Mouse (Mus musculus): Measurements from ENCODE around the gene Mturn. TPM values are rescaled to one million over a fixed set of nuclear protein-coding genes. Genes with fewer than 3 reads are reported as not detected.

Mturn gene
- polyA plus RNA-seq, 1 experiment from 2014 or later: 91.3 TPM

GRCm38 (mm10) chr6:54719686-54720310, 38.4 kb downstream of the Mturn start:
- Histone ChIP-seq H3K4me2 (ENCODE audit: low read depth, low read length) (no peak overlapping the region), H3K27ac (ENCODE audit: low read depth, low read length) (no peak overlapping the region), H3K27me3 (ENCODE audit: control insufficient read depth, insufficient read depth, low read length) (no peaks in the 10 kb centered on the region), H3K4me1 (ENCODE audit: control insufficient read depth, insufficient read depth, low read length) (no peaks in the 10 kb centered on the region; the same call in 1 of the 2 replicates), H3K4me3 (ENCODE audit: low read depth, low read length) (no peak overlapping the region), H3K9me3 (ENCODE audit: control insufficient read depth, low read length) (no peaks in the 10 kb centered on the region), H3K36me3 (ENCODE audit: control insufficient read depth, insufficient read depth, low read length) (no peaks in the 10 kb centered on the region), H3K9ac (replicated peaks; ENCODE audit: low read depth, low read length) (no peak overlapping the region)
- ATAC-seq (ENCODE audit: low read depth): peak; percentile 44; the same call in 1 of the 2 replicates
- WGBS: 36% methylated on average over 14 of the region's 14 CpGs

- Histone ChIP-seq H3K4me1 (ENCODE audit: control insufficient read depth, insufficient read depth, low read length) (no peaks in the 10 kb centered on the region; the same call in 1 of the 2 replicates), H3K27me3 (ENCODE audit: control insufficient read depth, insufficient read depth, low read length) (no peaks in the 10 kb centered on the region), H3K27ac (ENCODE audit: low read depth, low read length) (no peak overlapping the region), H3K4me2 (ENCODE audit: low read depth, low read length) (no peak overlapping the region), H3K4me3 (ENCODE audit: low read depth, low read length) (no peak overlapping the region), H3K9me3 (ENCODE audit: control insufficient read depth, low read length) (no peaks in the 10 kb centered on the region), H3K9ac (replicated peaks; ENCODE audit: low read depth, low read length) (no peak overlapping the region), H3K36me3 (ENCODE audit: control insufficient read depth, insufficient read depth, low read length) (no peaks in the 10 kb centered on the region)
- WGBS: 57% methylated on average over 9 of the region's 9 CpGs
- ATAC-seq (ENCODE audit: low read depth): no peak
Observed at GRCm38 (mm10) chr6:54720512-54721251, 39.3 kb downstream of the Mturn start.

- 94% methylated on average over 4 of the region's 4 CpGs for whole genome bisulfite sequencing
- Histone ChIP-seq H3K9ac (replicated peaks; ENCODE audit: low read depth, low read length) (no peak overlapping the region), H3K27ac (ENCODE audit: low read depth, low read length) (no peak overlapping the region), H3K9me3 (ENCODE audit: control insufficient read depth, low read length) (no peaks in the 10 kb centered on the region), H3K4me2 (ENCODE audit: low read depth, low read length) (no peak overlapping the region), H3K4me3 (ENCODE audit: low read depth, low read length) (no peak overlapping the region), H3K27me3 (ENCODE audit: control insufficient read depth, insufficient read depth, low read length) (no peaks in the 10 kb centered on the region), H3K36me3 (ENCODE audit: control insufficient read depth, insufficient read depth, low read length) (no peaks in the 10 kb centered on the region), H3K4me1 (ENCODE audit: control insufficient read depth, insufficient read depth, low read length) (no peaks in the 10 kb centered on the region; the same call in 1 of the 2 replicates)
- no peak for ATAC-seq (ENCODE audit: low read depth)
Observed at GRCm38 (mm10) chr6:54721252-54721635, 39.8 kb downstream of the Mturn start.

- no peaks in the 10 kb centered on the region for H3K27me3 ChIP-seq (ENCODE audit: control insufficient read depth, insufficient read depth, low read length)
- H3K4me3 ChIP-seq (ENCODE audit: low read depth, low read length): no peak overlapping the region
- no peak for ATAC-seq (ENCODE audit: low read depth)
- H3K9ac ChIP-seq (replicated peaks; ENCODE audit: low read depth, low read length): no peak overlapping the region
- H3K4me2 ChIP-seq (ENCODE audit: low read depth, low read length): no peak overlapping the region
- 96% methylated on average over 6 of the region's 6 CpGs for WGBS
- H3K27ac ChIP-seq (ENCODE audit: low read depth, low read length): no peak overlapping the region
- no peaks in the 10 kb centered on the region for H3K36me3 ChIP-seq (ENCODE audit: control insufficient read depth, insufficient read depth, low read length)
- no peaks in the 10 kb centered on the region for H3K4me1 ChIP-seq (ENCODE audit: control insufficient read depth, insufficient read depth, low read length)
- no peaks in the 10 kb centered on the region for H3K9me3 ChIP-seq (ENCODE audit: control insufficient read depth, low read length)
Observed at GRCm38 (mm10) chr6:54726309-54726708, 44.9 kb downstream of the Mturn start.

- H3K27me3 ChIP-seq (ENCODE audit: control insufficient read depth, insufficient read depth, low read length): no peaks in the 10 kb centered on the region
- 89% methylated on average over 6 of the region's 6 CpGs for WGBS
- no peak overlapping the region for H3K4me3 ChIP-seq (ENCODE audit: low read depth, low read length)
- H3K9ac ChIP-seq (replicated peaks; ENCODE audit: low read depth, low read length): no peak overlapping the region
- no peaks in the 10 kb centered on the region for H3K36me3 ChIP-seq (ENCODE audit: control insufficient read depth, insufficient read depth, low read length)
- H3K9me3 ChIP-seq (ENCODE audit: control insufficient read depth, low read length): no peaks in the 10 kb centered on the region
- H3K4me1 ChIP-seq (ENCODE audit: control insufficient read depth, insufficient read depth, low read length): no peaks in the 10 kb centered on the region
- no peak overlapping the region for H3K27ac ChIP-seq (ENCODE audit: low read depth, low read length)
- H3K4me2 ChIP-seq (ENCODE audit: low read depth, low read length): no peak overlapping the region
- ATAC-seq (ENCODE audit: low read depth): no peak
Observed at GRCm38 (mm10) chr6:54726796-54727195, 45.4 kb downstream of the Mturn start.

GRCm38 (mm10) chr6:54727416-54727815, 46.0 kb downstream of the Mturn start:
- no peak for ATAC-seq (ENCODE audit: low read depth)
- WGBS: 92% methylated on average over 5 of the region's 5 CpGs
- Histone ChIP-seq H3K9me3 (ENCODE audit: control insufficient read depth, low read length) (no peaks in the 10 kb centered on the region), H3K4me1 (ENCODE audit: control insufficient read depth, insufficient read depth, low read length) (no peaks in the 10 kb centered on the region), H3K4me3 (ENCODE audit: low read depth, low read length) (no peak overlapping the region), H3K4me2 (ENCODE audit: low read depth, low read length) (no peak overlapping the region), H3K9ac (replicated peaks; ENCODE audit: low read depth, low read length) (no peak overlapping the region), H3K27me3 (ENCODE audit: control insufficient read depth, insufficient read depth, low read length) (no peaks in the 10 kb centered on the region), H3K27ac (ENCODE audit: low read depth, low read length) (no peak overlapping the region), H3K36me3 (ENCODE audit: control insufficient read depth, insufficient read depth, low read length) (no peaks in the 10 kb centered on the region)

GRCm38 (mm10) chr6:54729451-54730105, 48.2 kb downstream of the Mturn start:
- Histone ChIP-seq H3K9ac (replicated peaks; ENCODE audit: low read depth, low read length) (no peak overlapping the region), H3K4me2 (ENCODE audit: low read depth, low read length) (no peak overlapping the region), H3K27ac (ENCODE audit: low read depth, low read length) (no peak overlapping the region), H3K27me3 (ENCODE audit: control insufficient read depth, insufficient read depth, low read length) (no peaks in the 10 kb centered on the region), H3K4me1 (ENCODE audit: control insufficient read depth, insufficient read depth, low read length) (no peaks in the 10 kb centered on the region), H3K36me3 (ENCODE audit: control insufficient read depth, insufficient read depth, low read length) (no peaks in the 10 kb centered on the region), H3K4me3 (ENCODE audit: low read depth, low read length) (no peak overlapping the region), H3K9me3 (ENCODE audit: control insufficient read depth, low read length) (no peaks in the 10 kb centered on the region)
- ATAC-seq (ENCODE audit: low read depth): no peak
- WGBS: 68% methylated on average over 2 of the region's 2 CpGs

- no peaks in the 10 kb centered on the region for H3K4me1 ChIP-seq (ENCODE audit: control insufficient read depth, insufficient read depth, low read length)
- no peak overlapping the region for H3K4me3 ChIP-seq (ENCODE audit: low read depth, low read length)
- H3K4me2 ChIP-seq (ENCODE audit: low read depth, low read length): no peak overlapping the region
- H3K27me3 ChIP-seq (ENCODE audit: control insufficient read depth, insufficient read depth, low read length): no peaks in the 10 kb centered on the region
- H3K27ac ChIP-seq (ENCODE audit: low read depth, low read length): no peak overlapping the region
- no peak for ATAC-seq (ENCODE audit: low read depth)
- H3K9ac ChIP-seq (replicated peaks; ENCODE audit: low read depth, low read length): no peak overlapping the region
- 91% methylated on average over 3 of the region's 3 CpGs for WGBS
- no peaks in the 10 kb centered on the region for H3K36me3 ChIP-seq (ENCODE audit: control insufficient read depth, insufficient read depth, low read length)
- H3K9me3 ChIP-seq (ENCODE audit: control insufficient read depth, low read length): no peaks in the 10 kb centered on the region
Observed at GRCm38 (mm10) chr6:54731726-54732125, 50.3 kb downstream of the Mturn start.

- no peak overlapping the region for H3K27ac ChIP-seq (ENCODE audit: low read depth, low read length)
- H3K9ac ChIP-seq (replicated peaks; ENCODE audit: low read depth, low read length): no peak overlapping the region
- ATAC-seq (ENCODE audit: low read depth): no peak
- H3K4me2 ChIP-seq (ENCODE audit: low read depth, low read length): no peak overlapping the region
- no peaks in the 10 kb centered on the region for H3K9me3 ChIP-seq (ENCODE audit: control insufficient read depth, low read length)
- H3K4me1 ChIP-seq (ENCODE audit: control insufficient read depth, insufficient read depth, low read length): no peaks in the 10 kb centered on the region
- H3K27me3 ChIP-seq (ENCODE audit: control insufficient read depth, insufficient read depth, low read length): no peaks in the 10 kb centered on the region
- WGBS: 73% methylated on average over 7 of the region's 7 CpGs
- H3K36me3 ChIP-seq (ENCODE audit: control insufficient read depth, insufficient read depth, low read length): no peaks in the 10 kb centered on the region
- no peak overlapping the region for H3K4me3 ChIP-seq (ENCODE audit: low read depth, low read length)
Observed at GRCm38 (mm10) chr6:54732721-54733120, 51.3 kb downstream of the Mturn start.

Measured in neural tube, embryonic 14.5 days (tissue).